Mouse (Mus musculus): ENCODE results near the gene Mthfd2l.

Gene Mthfd2l

DNA sequence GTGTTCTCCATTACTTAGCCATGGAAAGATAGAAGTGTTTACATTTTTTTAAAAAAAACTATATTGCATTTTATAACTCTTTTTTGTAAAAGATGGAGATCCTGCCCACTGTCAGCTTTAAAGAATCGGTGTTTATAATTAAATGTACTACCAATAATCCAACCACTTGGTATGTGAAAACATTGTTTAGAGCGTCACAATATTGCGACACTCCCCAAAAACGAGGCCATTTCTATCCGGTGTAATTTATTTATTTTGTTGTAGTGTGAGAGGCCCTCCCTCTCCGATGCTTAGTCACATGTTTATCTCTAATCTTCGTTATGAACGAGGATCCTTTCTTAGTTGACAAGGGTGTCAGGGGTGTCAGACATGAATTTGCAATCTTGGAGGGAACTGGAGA, 117.5 kb downstream of the Mthfd2l start:
- no peak for DNase-seq (ENCODE audit: low spot score)
